Mouse (Mus musculus) midbrain, embryonic 14.5 days (tissue): ENCODE data around the gene Qtrt1. TPM values are rescaled to one million over a fixed set of nuclear protein-coding genes. Genes with fewer than 3 reads are reported as not detected.

Source experiments
- ATAC-seq: fragments of 200-750 bp; cut with Nextera tagmentation; 2 replicates; pipeline ENCODE4 v1.8.0; 2017; ENCODE audit warnings: moderate number of reproducible peaks, moderate library complexity; ENCODE audit not compliant: low FRiP score, low TSS enrichment
- DNase-seq: peaks from one replicate; pipeline ENCODE4 v3.0.0-alpha.2; 2015
- H3K27ac ChIP-seq: fragments of 300-500 bp; sonication (generic); replicated peaks from 2 replicates; pipeline ENCODE4 v1.5.1; 2014; ENCODE audit warnings: mild to moderate bottlenecking, low read depth, low read length, moderate library complexity
- H3K27me3 ChIP-seq: fragments of 300-500 bp; sonication (generic); 2 replicates; pipeline ENCODE4 v1.6.1; 2014; ENCODE audit warnings: low read length, control low read depth, mixed read lengths; ENCODE audit not compliant: control insufficient read depth, insufficient read depth
- H3K36me3 ChIP-seq: fragments of 300-500 bp; sonication (generic); 2 replicates; pipeline ENCODE4 v1.6.1; 2014; ENCODE audit warnings: low read length, control low read depth; ENCODE audit not compliant: control insufficient read depth, insufficient read depth
- H3K4me1 ChIP-seq: fragments of 300-500 bp; sonication (generic); 2 replicates; pipeline ENCODE4 v1.6.1; 2014; ENCODE audit warnings: mild to moderate bottlenecking, antibody characterized with exemption, low read length, control low read depth; ENCODE audit not compliant: control insufficient read depth, insufficient read depth
- H3K4me2 ChIP-seq: fragments of 300-500 bp; sonication (generic); 2 replicates; pipeline ENCODE4 v1.6.1; 2014; ENCODE audit warnings: mild to moderate bottlenecking, low read length, moderate library complexity
- H3K4me3 ChIP-seq: fragments of 300-500 bp; sonication (generic); replicated peaks from 2 replicates; pipeline ENCODE4 v1.5.1; 2014; ENCODE audit warnings: low read depth, low read length
- H3K9ac ChIP-seq: fragments of 300-500 bp; sonication (generic); replicated peaks from 2 replicates; pipeline ENCODE4 v1.6.1; 2014; ENCODE audit warnings: mild to moderate bottlenecking, low read length, moderate library complexity
- H3K9me3 ChIP-seq: fragments of 300-500 bp; sonication (generic); 2 replicates; pipeline ENCODE4 v1.6.1; 2016; ENCODE audit warnings: low read length, control low read depth, mixed read lengths; ENCODE audit not compliant: control insufficient read depth
- WGBS: fragments of 180-500 bp; shearing (Covaris S2); extraction: QIAGEN DNeasy Blood & Tissue Kit; methylation state at CpG from one replicate; pipeline ENCODE4 v1.1.7; 2014; 5-methylcytosine and 5-hydroxymethylcytosine counted together
- polyA plus RNA-seq: library from polyadenylated mRNA; unstranded; fragments of >200 nt; fragmentation: Nextera tagmentation; extraction: Ambion mirVana; gene quantifications from 2 replicates; pipeline ENCODE4 v1.2.1, GENCODE M21; 2014

Qtrt1 gene
- polyA plus RNA-seq, 1 experiment from 2014 or later, result 54.3 TPM

DNA sequence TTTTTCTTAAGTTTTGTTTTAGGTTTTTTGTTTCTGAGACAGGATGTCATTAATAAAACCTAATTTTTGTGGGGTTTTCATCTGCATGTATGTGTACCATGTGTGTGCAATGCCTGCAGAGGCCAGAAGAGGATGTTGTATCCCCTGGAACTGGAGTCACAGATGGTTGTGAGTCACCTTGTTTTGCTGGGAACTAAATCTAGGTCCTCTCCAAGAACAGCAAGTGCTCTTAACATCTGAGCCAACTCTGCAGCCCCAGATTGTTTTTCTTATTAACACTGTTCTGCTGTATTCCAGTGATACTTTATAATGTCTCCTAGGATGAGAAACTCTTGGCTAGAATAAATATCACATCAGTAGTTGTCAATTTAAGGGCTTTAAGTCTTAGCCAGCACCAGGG, 30.8 kb upstream of the Qtrt1 start:
- Histone ChIP-seq H3K27me3 (no peaks in the 10 kb centered on the region), H3K27ac (no peak overlapping the region), H3K4me3 (no peak overlapping the region), H3K36me3 (peaks cover 11% of the 10 kb centered on the region; the same call in 1 of the 2 replicates), H3K4me1 (0 out of 2 replicates have a peak, but pooled peaks cover 10% of the 10 kb centered on the region), H3K4me2 (no peak overlapping the region), H3K9me3 (no peaks in the 10 kb centered on the region), H3K9ac (no peak overlapping the region)
- DNase-seq (no peak), ATAC-seq (no peak)

DNA sequence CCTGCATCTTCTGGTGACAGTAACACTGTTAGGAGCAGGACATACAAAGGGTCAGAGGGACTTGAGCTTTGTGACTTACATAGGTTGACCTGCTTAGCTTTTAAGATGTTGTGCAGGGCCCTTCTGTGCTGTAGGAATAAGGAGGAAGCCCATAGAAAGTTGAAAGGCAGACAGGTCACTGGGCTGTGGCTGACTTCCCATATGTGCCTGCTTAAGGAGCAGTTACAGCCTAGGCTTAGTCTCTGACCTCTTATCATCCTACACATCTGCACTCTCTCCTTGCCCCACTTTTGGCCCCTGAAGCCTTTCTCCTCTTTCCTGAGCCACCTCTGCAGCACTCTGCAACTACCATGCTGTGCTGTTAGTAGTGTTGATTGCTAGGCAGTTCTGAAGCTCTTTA, 27.7 kb upstream of the Qtrt1 start:
- Histone ChIP-seq H3K4me3 (no peak overlapping the region), H3K27ac (no peak overlapping the region), H3K27me3 (no peaks in the 10 kb centered on the region), H3K4me1 (0 out of 2 replicates have a peak, but pooled peaks cover 4% of the 10 kb centered on the region), H3K9ac (no peak overlapping the region), H3K36me3 (peaks cover 19% of the 10 kb centered on the region), H3K9me3 (no peaks in the 10 kb centered on the region), H3K4me2 (no peak overlapping the region)
- ATAC-seq (no peak), DNase-seq (no peak)

DNA sequence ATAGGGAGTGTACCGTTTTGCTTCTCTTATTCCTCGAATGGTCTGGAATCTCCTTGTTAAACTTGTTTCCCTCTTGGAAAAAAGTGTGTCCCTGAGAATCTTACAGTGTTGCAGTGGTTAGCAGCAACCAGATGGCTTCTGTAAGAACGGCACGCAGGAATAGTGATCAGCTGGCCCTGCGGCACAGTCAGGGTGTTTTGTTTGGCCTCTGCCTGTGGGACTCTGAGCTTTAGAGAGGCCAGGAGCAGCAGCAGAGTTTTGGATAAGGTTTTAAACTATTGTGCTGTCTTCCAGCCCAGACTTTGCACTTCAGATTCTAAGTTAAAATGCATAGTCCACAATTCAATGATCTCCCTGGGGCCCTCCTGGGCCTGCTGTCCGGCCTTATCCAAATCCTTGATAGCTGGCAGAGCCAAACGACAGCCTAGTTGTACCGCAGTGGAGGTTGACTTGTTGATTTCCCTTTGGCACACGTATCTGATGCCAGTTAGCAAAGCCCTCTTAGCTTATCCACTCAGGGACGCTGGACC, 18.9 kb upstream of the Qtrt1 start:
- no peak overlapping the region for H3K4me2 ChIP-seq
- no peak overlapping the region for H3K9ac ChIP-seq
- H3K4me3 ChIP-seq, result no peak overlapping the region
- ATAC-seq (no peak), DNase-seq (no peak)
- no peak overlapping the region for H3K27ac ChIP-seq
- no peaks in the 10 kb centered on the region for H3K9me3 ChIP-seq
- H3K27me3 ChIP-seq, result no peaks in the 10 kb centered on the region
- WGBS, result 87% methylated on average over 10 of the region's 10 CpGs
- H3K4me1 ChIP-seq, result no peaks in the 10 kb centered on the region
- H3K36me3 ChIP-seq, result peaks cover 99% of the 10 kb centered on the region

DNA sequence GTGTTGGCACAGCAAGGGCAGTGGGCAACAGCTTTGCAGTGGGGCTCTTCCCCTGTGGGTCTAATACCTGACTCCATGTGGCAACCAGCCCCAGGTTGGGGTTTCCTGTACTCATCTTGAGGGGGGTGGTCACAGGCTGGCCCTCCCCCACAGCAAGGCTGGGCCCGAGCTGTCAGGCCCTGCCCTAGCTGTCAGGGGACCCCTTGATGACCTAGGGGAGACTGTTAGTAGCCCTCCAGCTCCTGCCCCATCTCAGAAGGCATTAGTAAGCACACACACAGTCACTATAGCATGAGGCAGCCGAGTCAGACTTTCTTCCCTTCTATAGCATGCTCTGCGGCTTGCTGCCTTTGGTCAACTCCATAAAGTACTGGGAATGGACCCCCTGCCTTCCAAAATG, 15.9 kb upstream of the Qtrt1 start:
- ATAC-seq (no peak), DNase-seq (no peak)
- Histone ChIP-seq H3K27ac (no peak overlapping the region), H3K36me3 (peaks cover 100% of the 10 kb centered on the region), H3K9ac (no peak overlapping the region), H3K4me3 (no peak overlapping the region), H3K4me1 (no peaks in the 10 kb centered on the region), H3K9me3 (no peaks in the 10 kb centered on the region), H3K27me3 (no peaks in the 10 kb centered on the region), H3K4me2 (no peak overlapping the region)
- 90% methylated on average over 3 of the region's 3 CpGs for WGBS

DNA sequence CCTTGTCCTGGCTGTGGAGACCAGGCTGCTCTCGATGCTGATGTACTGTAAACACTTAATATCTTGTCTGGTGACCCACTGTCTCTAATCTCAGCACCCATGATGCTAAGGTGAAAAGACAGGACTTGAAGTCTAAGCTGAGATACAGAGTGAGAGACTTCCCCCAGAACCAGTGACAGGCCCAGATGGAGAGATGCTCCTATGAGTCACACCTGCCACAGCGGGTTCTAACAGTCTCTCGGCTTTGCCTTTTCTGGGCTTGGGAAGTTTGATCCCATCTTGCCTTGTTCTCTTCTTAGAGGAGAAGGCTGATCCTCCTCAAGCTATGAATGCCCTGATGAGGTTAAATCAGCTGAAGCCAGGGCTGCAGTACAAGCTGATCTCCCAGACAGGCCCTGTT, 14.5 kb upstream of the Qtrt1 start:
- H3K4me3 ChIP-seq, result no peak overlapping the region
- no peak for ATAC-seq
- 96% methylated on average over 3 of the region's 3 CpGs for WGBS

DNA sequence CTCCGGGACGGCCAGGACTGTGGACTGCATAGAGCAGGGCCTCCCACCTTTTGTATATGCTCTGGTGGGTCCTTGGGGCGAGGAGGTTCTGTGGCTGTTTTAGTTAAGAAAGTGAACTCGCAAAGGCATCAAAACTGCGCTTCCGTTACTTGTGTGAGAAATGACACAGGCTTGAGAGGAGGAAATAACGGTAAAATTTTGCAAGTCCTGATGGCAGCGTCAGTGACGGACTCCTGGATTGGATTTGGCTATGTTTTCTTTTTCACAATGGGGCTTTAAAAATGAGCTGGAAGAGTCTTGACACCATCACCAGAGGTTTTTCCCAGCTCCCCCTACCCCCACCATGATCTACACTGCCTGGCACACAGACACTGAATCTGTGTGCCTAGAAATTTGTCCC, 10.6 kb upstream of the Qtrt1 start:
- Histone ChIP-seq H3K4me3 (no peak overlapping the region), H3K4me1 (no peaks in the 10 kb centered on the region), H3K9me3 (no peaks in the 10 kb centered on the region), H3K27ac (no peak overlapping the region), H3K27me3 (no peaks in the 10 kb centered on the region), H3K9ac (no peak overlapping the region), H3K36me3 (peaks cover 99% of the 10 kb centered on the region), H3K4me2 (no peak overlapping the region)
- WGBS, result 94% methylated on average over 9 of the region's 9 CpGs
- ATAC-seq (no peak), DNase-seq (no peak)

More for the DNA sequence above, 14.5 kb upstream of the Qtrt1 start:
- H3K4me2 ChIP-seq, result no peak overlapping the region
- H3K27ac ChIP-seq, result no peak overlapping the region
- no peak for DNase-seq
- H3K9ac ChIP-seq, result no peak overlapping the region
- no peaks in the 10 kb centered on the region for H3K4me1 ChIP-seq
- no peaks in the 10 kb centered on the region for H3K9me3 ChIP-seq
- H3K27me3 ChIP-seq, result no peaks in the 10 kb centered on the region
- peaks cover 99% of the 10 kb centered on the region for H3K36me3 ChIP-seq

DNA sequence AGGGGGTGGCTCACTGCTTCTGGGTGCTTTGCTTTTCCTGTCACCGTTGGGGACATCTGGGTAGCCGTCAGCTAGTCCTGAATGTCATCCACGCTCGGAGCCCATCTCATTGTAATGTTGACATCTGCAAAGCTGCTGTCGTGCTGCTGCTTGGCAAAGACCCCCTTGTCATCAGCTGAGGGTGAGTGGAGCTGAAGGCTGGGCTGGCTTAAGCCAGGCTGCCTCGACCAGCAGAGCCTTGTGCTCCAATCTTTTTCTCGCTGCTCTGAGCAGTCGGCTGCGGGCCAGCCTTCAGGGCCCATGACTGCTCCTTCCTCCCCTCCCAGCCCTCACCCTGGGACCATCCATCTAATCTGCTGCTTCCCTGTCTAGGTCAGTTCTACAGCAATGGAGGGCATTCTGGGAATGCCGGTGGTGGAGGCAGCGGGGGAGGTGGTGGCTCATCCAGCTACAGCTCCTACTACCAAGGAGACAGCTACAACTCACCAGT, 8.8 kb upstream of the Qtrt1 start:
- no peak overlapping the region for H3K4me2 ChIP-seq
- H3K27me3 ChIP-seq, result no peaks in the 10 kb centered on the region
- ATAC-seq (no peak), DNase-seq (no peak)
- H3K9me3 ChIP-seq, result no peaks in the 10 kb centered on the region
- no peaks in the 10 kb centered on the region for H3K4me1 ChIP-seq
- no peak overlapping the region for H3K9ac ChIP-seq
- 89% methylated on average over 11 of the region's 11 CpGs for WGBS
- no peak overlapping the region for H3K27ac ChIP-seq
- H3K4me3 ChIP-seq, result no peak overlapping the region
- peaks cover 99% of the 10 kb centered on the region for H3K36me3 ChIP-seq

DNA sequence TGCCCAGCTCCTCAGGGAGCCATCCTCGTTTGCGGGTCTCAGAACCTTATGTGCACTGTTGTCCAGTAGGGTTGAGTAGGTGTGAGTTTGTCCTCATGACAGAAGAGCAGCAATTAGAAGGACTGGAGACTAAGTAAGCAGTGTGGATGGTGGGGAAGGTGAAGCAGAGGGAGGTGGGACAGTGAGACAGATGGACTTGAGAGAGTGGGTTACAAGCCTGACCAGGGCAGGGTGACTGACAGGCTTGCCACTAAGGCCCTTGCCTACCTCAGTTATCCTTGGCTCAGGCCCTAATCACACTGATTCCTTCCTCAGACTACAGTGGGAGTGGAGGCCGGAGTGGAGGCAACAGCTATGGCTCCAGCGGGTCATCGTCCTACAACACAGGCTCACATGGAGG, 7.9 kb upstream of the Qtrt1 start:
- Histone ChIP-seq H3K4me1 (no peaks in the 10 kb centered on the region), H3K9me3 (no peaks in the 10 kb centered on the region), H3K4me3 (no peak overlapping the region), H3K36me3 (peaks cover 91% of the 10 kb centered on the region), H3K4me2 (no peak overlapping the region), H3K27ac (no peak overlapping the region), H3K27me3 (no peaks in the 10 kb centered on the region), H3K9ac (no peak overlapping the region)
- DNase-seq (no peak), ATAC-seq (no peak)
- WGBS, result 93% methylated on average over 5 of the region's 5 CpGs

DNA sequence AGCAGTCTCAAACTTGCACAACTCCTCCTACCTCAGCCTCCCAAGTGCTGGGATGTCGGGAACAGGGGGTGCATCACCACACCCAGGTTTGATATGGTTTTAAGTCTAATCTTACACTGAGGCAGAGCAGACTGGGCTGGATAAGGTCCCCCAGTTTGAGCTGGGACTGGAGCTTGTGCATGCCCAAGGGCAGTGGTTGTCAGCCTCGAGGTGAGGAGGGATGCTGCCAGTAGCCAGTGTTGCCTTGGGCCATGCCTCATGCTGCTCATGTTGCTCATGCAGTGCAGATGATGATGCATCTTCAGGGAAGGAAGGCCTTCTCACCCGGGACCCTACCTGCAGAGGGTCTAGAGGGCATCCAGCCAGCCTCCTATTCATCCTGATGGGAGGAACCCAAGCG, 6.1 kb upstream of the Qtrt1 start:
- 83% methylated on average over 4 of the region's 4 CpGs for WGBS
- Histone ChIP-seq H3K27ac (no peak overlapping the region), H3K4me3 (no peak overlapping the region), H3K27me3 (no peaks in the 10 kb centered on the region), H3K4me1 (no peaks in the 10 kb centered on the region), H3K4me2 (no peak overlapping the region), H3K36me3 (peaks cover 73% of the 10 kb centered on the region), H3K9me3 (no peaks in the 10 kb centered on the region), H3K9ac (no peak overlapping the region)
- DNase-seq (no peak), ATAC-seq (no peak)
